Comparison of ENCODE assay signal across 8 mouse cellular contexts in genomic region chr6:125145479-125145951, GRCm38 (mm10). TPM values are rescaled to one million over a fixed set of nuclear protein-coding genes. Genes with fewer than 3 reads are reported as not detected.
DNase-seq lines count a peak whose midpoint lies in the region; ATAC-seq and TF ChIP-seq lines count a peak whose summit lies in the region.

No protein-coding gene starts in this region.

- H3K9me3 ChIP-seq in megakaryocyte, embryonic 14.5 days = no peaks in the 10 kb centered on the region
- no peaks in the 10 kb centered on the region for H3K9me3 ChIP-seq in forebrain, embryonic 12.5 days
- H3K9me3 ChIP-seq in limb, embryonic 11.5 days (ENCODE audit: control insufficient read depth, low read length) = no peaks in the 10 kb centered on the region

- peaks cover 22% of the 10 kb centered on the region for H3K79me2 ChIP-seq in myocyte (ENCODE audit: control insufficient read depth, insufficient read depth)

- H3K4me1 ChIP-seq in megakaryocyte, embryonic 14.5 days = peaks cover 62% of the 10 kb centered on the region
- peaks cover 44% of the 10 kb centered on the region for H3K4me1 ChIP-seq in forebrain, embryonic 12.5 days
- peaks cover 22% of the 10 kb centered on the region; the same call in 1 of the 2 replicates for H3K4me1 ChIP-seq in limb, embryonic 11.5 days (ENCODE audit: control insufficient read depth, insufficient read depth, low read length)

- H3K4me3 ChIP-seq in megakaryocyte, embryonic 14.5 days (replicated peaks) = peak overlapping the region; percentile 99
- peak overlapping the region; percentile 75 for H3K4me3 ChIP-seq in forebrain, embryonic 12.5 days (replicated peaks)
- H3K4me3 ChIP-seq in limb, embryonic 11.5 days (ENCODE audit: low read depth, low read length) = peak overlapping the region; percentile 86
- peak overlapping the region; percentile 98 for H3K4me3 ChIP-seq in myocyte

- H3K36me3 ChIP-seq in megakaryocyte, embryonic 14.5 days (replicated peaks; ENCODE audit: low read length) = peaks cover 68% of the 10 kb centered on the region
- peaks cover 35% of the 10 kb centered on the region for H3K36me3 ChIP-seq in forebrain, embryonic 12.5 days (replicated peaks)
- H3K36me3 ChIP-seq in limb, embryonic 11.5 days (ENCODE audit: control insufficient read depth, insufficient read depth, low read length) = peaks cover 21% of the 10 kb centered on the region
- H3K36me3 ChIP-seq in myocyte (ENCODE audit: control insufficient read depth, insufficient read depth) = peaks cover 12% of the 10 kb centered on the region

- H3ac ChIP-seq in myocyte (ENCODE audit: control insufficient read depth, insufficient read length) = peak overlapping the region; percentile 60

- peak overlapping the region; percentile 94 for H3K27ac ChIP-seq in forebrain, embryonic 12.5 days
- peak overlapping the region; percentile 86 for H3K27ac ChIP-seq in limb, embryonic 11.5 days (replicated peaks; ENCODE audit: low read depth, low read length)

- under 1% methylated on average over 33 of the region's 35 CpGs for WGBS in forebrain, embryonic 12.5 days
- 1% methylated on average over 35 of the region's 35 CpGs for WGBS in limb, embryonic 11.5 days

- no peak for ATAC-seq in megakaryocyte, adult 5-6 weeks (ENCODE audit: poor library complexity, severe bottlenecking)
- ATAC-seq in forebrain, embryonic 12.5 days (ENCODE audit: low FRiP score) = peak; percentile 74
- ATAC-seq in limb, embryonic 11.5 days (ENCODE audit: insufficient number of reproducible peaks, low FRiP score, low TSS enrichment, low read depth) = peak; percentile 58

- peak overlapping the region; percentile 92 for H3K9ac ChIP-seq in forebrain, embryonic 12.5 days
- H3K9ac ChIP-seq in limb, embryonic 11.5 days (ENCODE audit: low read length) = peak overlapping the region; percentile 89

- DNase-seq in adrenal gland, postnatal 10 days = peak; percentile 32
- no peak for DNase-seq in adrenal gland, adult (ENCODE audit: inconsistent age in 2 of 2, low spot score in 1 of 2)
- no peak for DNase-seq in limb, embryonic 11.5 days (ENCODE audit: low spot score)
- no peak for DNase-seq in thymus, postnatal 14 days

- H3K27me3 ChIP-seq in megakaryocyte, embryonic 14.5 days (replicated peaks) = no peaks in the 10 kb centered on the region
- H3K27me3 ChIP-seq in forebrain, embryonic 12.5 days = no peaks in the 10 kb centered on the region
- no peaks in the 10 kb centered on the region for H3K27me3 ChIP-seq in limb, embryonic 11.5 days (ENCODE audit: control insufficient read depth, insufficient read depth, low read length)
- no peaks in the 10 kb centered on the region for H3K27me3 ChIP-seq in myocyte (ENCODE audit: control insufficient read depth, insufficient read depth, insufficient read length)

- peak; percentile 46 for TF ChIP-seq POLR2A in myocyte (IDR thresholded peaks at IDR 0.05; ENCODE audit: insufficient read length, low read depth)

- peak overlapping the region; percentile 65 for H3K4me2 ChIP-seq in forebrain, embryonic 12.5 days
- H3K4me2 ChIP-seq in limb, embryonic 11.5 days (ENCODE audit: low read depth, severe bottlenecking) = peak overlapping the region; percentile 96
- H3K4me2 ChIP-seq in myocyte (ENCODE audit: low read depth) = peak overlapping the region; percentile 70

TF ChIP-seq in myocyte, 11 proteins besides CTCF, POLR2A, EP300 and RAD21:
- TF ChIP-seq MYOG (IDR thresholded peaks at IDR 0.05; ENCODE audit: control insufficient read depth in 1 of 3, insufficient read depth in 1 of 3, insufficient read length in 2 of 3, low read depth in 2 of 3) = no peak
- no peak for TF ChIP-seq REST (IDR thresholded peaks at IDR 0.05; ENCODE audit: insufficient read depth, insufficient read length)
- no peak for TF ChIP-seq E2F4 (IDR thresholded peaks at IDR 0.05; ENCODE audit: insufficient read depth)
- peak in 1 of 3 experiments; percentile 2 for TF ChIP-seq MYOD1 (IDR thresholded peaks at IDR 0.05; ENCODE audit: control insufficient read depth in 1 of 3, insufficient read length in 2 of 3, low read depth in 2 of 3)
- TF ChIP-seq POLR2AphosphoS2 (IDR thresholded peaks at IDR 0.05; ENCODE audit: insufficient read length, low read depth) = peak; percentile 57
- TF ChIP-seq TCF12 (IDR thresholded peaks at IDR 0.05; ENCODE audit: insufficient read depth, poor library complexity, severe bottlenecking) = no peak
- TF ChIP-seq TCF3 (IDR thresholded peaks at IDR 0.05; ENCODE audit: insufficient read length, low read depth) = no peak
- no peak for TF ChIP-seq MAX (IDR thresholded peaks at IDR 0.05; ENCODE audit: low read depth)

RNA-seq across cellular contexts. Expression of gene Iffo1, which starts 0.5 kb away (rescaled TPM):
- total RNA-seq in adrenal gland, postnatal 10 days (2021) = 10 to 100 TPM; 16.7 to 30.1 TPM
- 20.6 and 36.4 TPM in 2 replicates for polyA plus RNA-seq in megakaryocyte, embryonic 14.5 days (2012; ENCODE audit: insufficient read depth, low replicate concordance)
- 18.6 and 20.1 TPM in 2 replicates for total RNA-seq in megakaryocyte, adult 5-6 weeks (2015)
- total RNA-seq in megakaryocyte, adult 5-6 weeks (2017) = 14.3 and 21.7 TPM in 2 replicates
- 15.9 and 16.0 TPM in 2 replicates for polyA plus RNA-seq in forebrain, embryonic 12.5 days (2016; fragmentation: Nextera tagmentation; extraction: Ambion mirVana)
- polyA plus RNA-seq in limb, embryonic 11.5 days (2014; fragmentation: Nextera tagmentation; extraction: Ambion mirVana) = 12.7 and 14.5 TPM in 2 replicates
- polyA plus RNA-seq in myocyte (2012; fragmentation: generic; extraction: Trizol) = 244 TPM

RNA-seq across cellular contexts. Expression of gene Nop2, which starts 13.8 kb away (rescaled TPM):
- total RNA-seq in adrenal gland, postnatal 10 days (2021) = 10 to 100 TPM; 36.7 to 42.2 TPM
- 18.4 and 24.5 TPM in 2 replicates for polyA plus RNA-seq in megakaryocyte, embryonic 14.5 days (2012; ENCODE audit: insufficient read depth, low replicate concordance)
- total RNA-seq in megakaryocyte, adult 5-6 weeks (2015) = 8.5 and 12.1 TPM in 2 replicates
- total RNA-seq in megakaryocyte, adult 5-6 weeks (2017) = 22.6 and 24.6 TPM in 2 replicates
- 62.9 and 63.6 TPM in 2 replicates for polyA plus RNA-seq in forebrain, embryonic 12.5 days (2016; fragmentation: Nextera tagmentation; extraction: Ambion mirVana)
- 71.4 and 76.3 TPM in 2 replicates for polyA plus RNA-seq in limb, embryonic 11.5 days (2014; fragmentation: Nextera tagmentation; extraction: Ambion mirVana)
- polyA plus RNA-seq in myocyte (2012; fragmentation: generic; extraction: Trizol) = 55.4 TPM

RNA-seq across cellular contexts. Expression of gene Gapdh, which starts 20.8 kb away (rescaled TPM):
- 1,000 to 10,000 TPM; 1,844 to 1,863 TPM for total RNA-seq in adrenal gland, postnatal 10 days (2021)
- 5,967 and 19,384 TPM in 2 replicates for polyA plus RNA-seq in megakaryocyte, embryonic 14.5 days (2012; ENCODE audit: insufficient read depth, low replicate concordance)
- 2,892 and 2,923 TPM in 2 replicates for total RNA-seq in megakaryocyte, adult 5-6 weeks (2015)
- 1,028 and 1,070 TPM in 2 replicates for total RNA-seq in megakaryocyte, adult 5-6 weeks (2017)
- polyA plus RNA-seq in forebrain, embryonic 12.5 days (2016; fragmentation: Nextera tagmentation; extraction: Ambion mirVana) = 2,231 and 2,319 TPM in 2 replicates
- polyA plus RNA-seq in limb, embryonic 11.5 days (2014; fragmentation: Nextera tagmentation; extraction: Ambion mirVana) = 2,642 and 2,787 TPM in 2 replicates
- 9,871 TPM for polyA plus RNA-seq in myocyte (2012; fragmentation: generic; extraction: Trizol)

RNA-seq across cellular contexts. Expression of gene Ncapd2, which starts 46.0 kb away (rescaled TPM):
- 10 to 100 TPM; 46.9 to 62.7 TPM for total RNA-seq in adrenal gland, postnatal 10 days (2021)
- 92.0 and 141 TPM in 2 replicates for polyA plus RNA-seq in megakaryocyte, embryonic 14.5 days (2012; ENCODE audit: insufficient read depth, low replicate concordance)
- total RNA-seq in megakaryocyte, adult 5-6 weeks (2015) = 195 and 225 TPM in 2 replicates
- total RNA-seq in megakaryocyte, adult 5-6 weeks (2017) = 181 and 231 TPM in 2 replicates
- polyA plus RNA-seq in forebrain, embryonic 12.5 days (2016; fragmentation: Nextera tagmentation; extraction: Ambion mirVana) = 221 and 246 TPM in 2 replicates
- 181 and 182 TPM in 2 replicates for polyA plus RNA-seq in limb, embryonic 11.5 days (2014; fragmentation: Nextera tagmentation; extraction: Ambion mirVana)
- polyA plus RNA-seq in myocyte (2012; fragmentation: generic; extraction: Trizol) = 34.7 TPM

RNA-seq across cellular contexts. Expression of gene Mrpl51, which starts 46.1 kb away (rescaled TPM):
- 100 to 1,000 TPM; 250 to 274 TPM for total RNA-seq in adrenal gland, postnatal 10 days (2021)
- polyA plus RNA-seq in megakaryocyte, embryonic 14.5 days (2012; ENCODE audit: insufficient read depth, low replicate concordance) = 68.3 and 124 TPM in 2 replicates
- 91.9 and 106 TPM in 2 replicates for total RNA-seq in megakaryocyte, adult 5-6 weeks (2015)
- 72.8 and 81.9 TPM in 2 replicates for total RNA-seq in megakaryocyte, adult 5-6 weeks (2017)
- polyA plus RNA-seq in forebrain, embryonic 12.5 days (2016; fragmentation: Nextera tagmentation; extraction: Ambion mirVana) = 192 and 193 TPM in 2 replicates
- 216 and 218 TPM in 2 replicates for polyA plus RNA-seq in limb, embryonic 11.5 days (2014; fragmentation: Nextera tagmentation; extraction: Ambion mirVana)
- polyA plus RNA-seq in myocyte (2012; fragmentation: generic; extraction: Trizol) = 132 TPM
